Mouse (Mus musculus) liver, postnatal 0 days (tissue): ENCODE measurements around the gene Adra1b. TPM values are rescaled to one million over a fixed set of nuclear protein-coding genes. Genes with fewer than 3 reads are reported as not detected.

Source experiments
- ATAC-seq: fragments of 200-750 bp; cut with Nextera tagmentation; 2 replicates; pipeline ENCODE4 v1.8.0; 2017; ENCODE audit warnings: mild to moderate bottlenecking, moderate library complexity
- DNase-seq: peaks from one replicate; pipeline ENCODE4 v3.0.0-alpha.2; 2016
- H3K27ac ChIP-seq: fragments of 300-500 bp; sonication (generic); 2 replicates; pipeline ENCODE4 v1.5.1; 2014; ENCODE audit warnings: antibody characterized with exemption, moderate library complexity, mild to moderate bottlenecking, low read depth
- H3K27me3 ChIP-seq: fragments of 300-500 bp; sonication (generic); 2 replicates; pipeline ENCODE4 v1.6.1; 2014; ENCODE audit warnings: low read length, control low read depth, mixed read lengths; ENCODE audit not compliant: insufficient read depth
- H3K36me3 ChIP-seq: fragments of 300-500 bp; sonication (generic); replicated peaks from 2 replicates; pipeline ENCODE4 v1.6.1; 2014; ENCODE audit warnings: mild to moderate bottlenecking, control low read depth, low read length, moderate library complexity, mixed read lengths; ENCODE audit not compliant: insufficient read depth
- H3K4me1 ChIP-seq: fragments of 300-500 bp; sonication (generic); 2 replicates; pipeline ENCODE4 v1.6.1; 2014; ENCODE audit warnings: antibody characterized with exemption, mild to moderate bottlenecking, control low read depth; ENCODE audit not compliant: insufficient read depth
- H3K4me2 ChIP-seq: fragments of 300-500 bp; sonication (generic); 2 replicates; pipeline ENCODE4 v1.6.1; 2014; ENCODE audit warnings: low read depth, mild to moderate bottlenecking, low read length, moderate library complexity, mixed read lengths
- H3K4me3 ChIP-seq: fragments of 300-500 bp; sonication (generic); 2 replicates; pipeline ENCODE4 v1.5.1; 2014; ENCODE audit warnings: low read depth, low read length
- H3K9ac ChIP-seq: fragments of 300-500 bp; sonication (generic); replicated peaks from 2 replicates; pipeline ENCODE4 v1.6.1; 2014; ENCODE audit warnings: mild to moderate bottlenecking, moderate library complexity
- H3K9me3 ChIP-seq: fragments of 300-500 bp; sonication (generic); 2 replicates; pipeline ENCODE4 v1.6.1; 2016; ENCODE audit warnings: mild to moderate bottlenecking, control low read depth, low read length, mixed read lengths
- CTCF ChIP-seq: sonication (generic); IDR thresholded peaks from 2 replicates; pipeline ENCODE4 v1.5.1; 2016; ENCODE audit warnings: antibody characterized with exemption, low read depth
- EP300 ChIP-seq: IDR thresholded peaks from 2 replicates; pipeline ENCODE4 v1.6.1; 2016; ENCODE audit warnings: antibody characterized with exemption, low read depth, mild to moderate bottlenecking
- WGBS: fragments of 180-500 bp; shearing (Covaris S2); extraction: QIAGEN DNeasy Blood & Tissue Kit; methylation state at CpG from one replicate; pipeline ENCODE4 v1.1.7; 2014; ENCODE audit not compliant: insufficient replicate concordance; 5-methylcytosine and 5-hydroxymethylcytosine counted together
- polyA plus RNA-seq: library from polyadenylated mRNA; unstranded; fragments of >200 nt; fragmentation: Nextera tagmentation; extraction: Ambion mirVana; gene quantifications from 2 replicates; pipeline ENCODE4 v1.2.1, GENCODE M21; 2015

Adra1b gene
- 6.4 and 6.6 TPM in 2 replicates for polyA plus RNA-seq

- Histone ChIP-seq H3K4me3 (peak within 1 kb of the TSS; percentile 29), H3K36me3 (no peaks in the 10 kb centered on the region), H3K9me3 (no peaks in the 10 kb centered on the region), H3K9ac (peak within 1 kb of the TSS; percentile 18; the same call in 1 of the 2 replicates), H3K4me2 (peak within 1 kb of the TSS; percentile 54), H3K27me3 (no peaks in the 10 kb centered on the region), H3K4me1 (peaks cover 3% of the 10 kb centered on the region; the same call in 1 of the 2 replicates), H3K27ac (peak within 1 kb of the TSS; percentile 30; the same call in 1 of the 2 replicates)
- 52% methylated on average over 6 of the region's 6 CpGs for WGBS
- ATAC-seq (peak; percentile 29; the same call in 1 of the 2 replicates), DNase-seq (no peak)
- TF ChIP-seq CTCF (no peak), EP300 (no peak)
These were observed at the start of gene Adra1b for GRCm38 (mm10) chr11:43901051-43901654. Gene Adra1b, minus strand, starts transcription at chr11:43901210.

- TF ChIP-seq CTCF: no peak
- TF ChIP-seq EP300: peak; percentile 42; the same call in 1 of the 2 replicates
- DNase-seq (peak; percentile 27), ATAC-seq (peak; percentile 90)
- Histone ChIP-seq H3K36me3 (no peaks in the 10 kb centered on the region), H3K4me2 (no peak overlapping the region), H3K9me3 (no peaks in the 10 kb centered on the region), H3K4me1 (no peaks in the 10 kb centered on the region; the same call in 1 of the 2 replicates), H3K9ac (no peak overlapping the region), H3K27ac (no peak overlapping the region), H3K4me3 (no peak overlapping the region), H3K27me3 (no peaks in the 10 kb centered on the region)
- whole genome bisulfite sequencing: 56% methylated on average over 1 of the region's 1 CpGs
These were observed 49.3 kb upstream of the Adra1b start for GRCm38 (mm10) chr11:43950274-43950673.

- Histone ChIP-seq H3K9ac (no peak overlapping the region), H3K36me3 (no peaks in the 10 kb centered on the region), H3K9me3 (no peaks in the 10 kb centered on the region), H3K27ac (no peak overlapping the region), H3K4me2 (no peak overlapping the region), H3K27me3 (no peaks in the 10 kb centered on the region), H3K4me1 (no peaks in the 10 kb centered on the region), H3K4me3 (no peak overlapping the region)
- WGBS: 66% methylated on average over 2 of the region's 2 CpGs
- ATAC-seq (no peak), DNase-seq (no peak)
- TF ChIP-seq CTCF (no peak), EP300 (no peak)
These were observed 42.8 kb upstream of the Adra1b start for GRCm38 (mm10) chr11:43943781-43944180.

- H3K9me3 ChIP-seq: no peaks in the 10 kb centered on the region
- no peak overlapping the region for H3K4me3 ChIP-seq
- H3K4me1 ChIP-seq: no peaks in the 10 kb centered on the region
- no peak for DNase-seq
- 75% methylated on average over 1 of the region's 1 CpGs for WGBS
- H3K36me3 ChIP-seq: no peaks in the 10 kb centered on the region
- H3K27me3 ChIP-seq: no peaks in the 10 kb centered on the region
- H3K27ac ChIP-seq: no peak overlapping the region
- TF ChIP-seq CTCF: no peak
- no peak for TF ChIP-seq EP300
- no peak overlapping the region for H3K4me2 ChIP-seq
- no peak overlapping the region for H3K9ac ChIP-seq
- ATAC-seq: no peak
These were observed 42.2 kb upstream of the Adra1b start for GRCm38 (mm10) chr11:43943167-43943566.

GRCm38 (mm10) chr11:43940501-43941202 is 39.6 kb upstream of the Adra1b start:
- no peaks in the 10 kb centered on the region for H3K9me3 ChIP-seq
- no peaks in the 10 kb centered on the region for H3K27me3 ChIP-seq
- H3K36me3 ChIP-seq: no peaks in the 10 kb centered on the region
- TF ChIP-seq EP300: no peak
- no peak for TF ChIP-seq CTCF
- ATAC-seq (no peak), DNase-seq (no peak)
- H3K4me2 ChIP-seq: no peak overlapping the region
- no peak overlapping the region for H3K9ac ChIP-seq
- WGBS: 77% methylated on average over 6 of the region's 6 CpGs
- H3K4me1 ChIP-seq: no peaks in the 10 kb centered on the region
- no peak overlapping the region for H3K27ac ChIP-seq
- H3K4me3 ChIP-seq: no peak overlapping the region

- DNase-seq (no peak), ATAC-seq (no peak)
- H3K9ac ChIP-seq: no peak overlapping the region
- no peak overlapping the region for H3K4me3 ChIP-seq
- no peak overlapping the region for H3K4me2 ChIP-seq
- 79% methylated on average over 2 of the region's 2 CpGs for WGBS
- no peaks in the 10 kb centered on the region for H3K27me3 ChIP-seq
- no peak overlapping the region for H3K27ac ChIP-seq
- no peaks in the 10 kb centered on the region for H3K9me3 ChIP-seq
- TF ChIP-seq EP300: no peak
- H3K4me1 ChIP-seq: no peaks in the 10 kb centered on the region
- H3K36me3 ChIP-seq: no peaks in the 10 kb centered on the region
These were observed 35.0 kb upstream of the Adra1b start for GRCm38 (mm10) chr11:43936023-43936422.
